Mouse (Mus musculus) heart, postnatal 0 days (tissue): Measurements from ENCODE around the gene St3gal5. TPM values are rescaled to one million over a fixed set of nuclear protein-coding genes. Genes with fewer than 3 reads are reported as not detected.

Experiments
- ATAC-seq: fragments of 200-750 bp; cut with Nextera tagmentation; 2 replicates; pipeline ENCODE4 v1.8.0; 2017; ENCODE audit warnings: low read depth, moderate number of reproducible peaks, moderate library complexity; ENCODE audit not compliant: insufficient read depth
- DNase-seq: peaks from one replicate; pipeline ENCODE4 v3.0.0-alpha.2; 2016; ENCODE audit warnings: low spot score
- H3K27ac ChIP-seq: fragments of 300-500 bp; sonication (generic); 2 replicates; pipeline ENCODE4 v1.5.1; 2014; ENCODE audit warnings: low read depth, mild to moderate bottlenecking
- H3K27me3 ChIP-seq: fragments of 300-500 bp; sonication (generic); 2 replicates; pipeline ENCODE4 v1.6.1; 2014; ENCODE audit warnings: low read length, mixed read lengths; ENCODE audit not compliant: control insufficient read depth, insufficient read depth
- H3K36me3 ChIP-seq: fragments of 300-500 bp; sonication (generic); replicated peaks from 2 replicates; pipeline ENCODE4 v1.6.1; 2014; ENCODE audit warnings: low read length, mixed read lengths; ENCODE audit not compliant: control insufficient read depth, insufficient read depth
- H3K4me1 ChIP-seq: fragments of 300-500 bp; sonication (generic); 2 replicates; pipeline ENCODE4 v1.6.1; 2014; ENCODE audit warnings: antibody characterized with exemption; ENCODE audit not compliant: control insufficient read depth, insufficient read depth
- H3K4me2 ChIP-seq: fragments of 300-500 bp; sonication (generic); 2 replicates; pipeline ENCODE4 v1.6.1; 2014; ENCODE audit warnings: low read depth, mild to moderate bottlenecking, low read length, moderate library complexity
- H3K4me3 ChIP-seq: fragments of 300-500 bp; sonication (generic); 2 replicates; pipeline ENCODE4 v1.5.1; 2014; ENCODE audit warnings: low read depth, low read length
- H3K9ac ChIP-seq: fragments of 300-500 bp; sonication (generic); replicated peaks from 2 replicates; pipeline ENCODE4 v1.6.1; 2014; ENCODE audit warnings: low read depth, low read length, mixed read lengths
- H3K9me3 ChIP-seq: fragments of 300-500 bp; sonication (generic); replicated peaks from 2 replicates; pipeline ENCODE4 v1.6.1; 2016; ENCODE audit warnings: low read length; ENCODE audit not compliant: control insufficient read depth
- CTCF ChIP-seq: IDR thresholded peaks from 2 replicates; pipeline ENCODE4 v1.5.1; 2016; ENCODE audit warnings: antibody characterized with exemption, control low read depth, low read depth
- EP300 ChIP-seq: IDR thresholded peaks from 2 replicates; pipeline ENCODE4 v1.6.1; 2016; ENCODE audit warnings: antibody characterized with exemption, low read depth
- WGBS: fragments of 180-500 bp; shearing (Covaris S2); extraction: QIAGEN DNeasy Blood & Tissue Kit; methylation state at CpG from one replicate; pipeline ENCODE4 v1.1.7; 2014; 5-methylcytosine and 5-hydroxymethylcytosine counted together
- polyA plus RNA-seq: library from polyadenylated mRNA; unstranded; fragments of >200 nt; fragmentation: Nextera tagmentation; extraction: Ambion mirVana; gene quantifications from 2 replicates; pipeline ENCODE4 v1.2.1, GENCODE M21; 2015
- total RNA-seq: library from RNA; depleted of rRNA; stranded (reverse); fragments of >200 nt; gene quantifications from 2 replicates; pipeline ENCODE4 v1.2.3, GENCODE M21; 2014; ENCODE audit warnings: low replicate concordance

The St3gal5 gene
- total and polyA plus RNA-seq, 2 experiments from 2014 or later: 6.3 to 25.3 TPM

- H3K4me1 ChIP-seq: no peaks in the 10 kb centered on the region
- no peak for ATAC-seq
- no peak overlapping the region for H3K4me2 ChIP-seq
- no peak for DNase-seq
- no peaks in the 10 kb centered on the region for H3K27me3 ChIP-seq
- no peak overlapping the region for H3K27ac ChIP-seq
- no peaks in the 10 kb centered on the region; the same call in 1 of the 2 replicates for H3K9me3 ChIP-seq
- 84% methylated on average over 4 of the region's 4 CpGs for WGBS
- TF ChIP-seq CTCF (no peak), EP300 (no peak)
- no peak overlapping the region for H3K9ac ChIP-seq
- no peaks in the 10 kb centered on the region for H3K36me3 ChIP-seq
- H3K4me3 ChIP-seq: no peak overlapping the region
These were observed 29.0 kb upstream of the St3gal5 start for GRCm38 (mm10) chr6:72068436-72068835.

GRCm38 (mm10) chr6:72071281-72071870, 26.0 kb upstream of the St3gal5 start:
- ATAC-seq (peak; percentile 39; the same call in 1 of the 2 replicates), DNase-seq (no peak)
- WGBS: 48% methylated on average over 5 of the region's 5 CpGs
- Histone ChIP-seq H3K4me2 (no peak overlapping the region), H3K9me3 (no peaks in the 10 kb centered on the region; the same call in 1 of the 2 replicates), H3K36me3 (no peaks in the 10 kb centered on the region), H3K4me1 (peaks cover 3% of the 10 kb centered on the region; the same call in 1 of the 2 replicates), H3K27ac (no peak overlapping the region), H3K9ac (no peak overlapping the region), H3K4me3 (no peak overlapping the region), H3K27me3 (no peaks in the 10 kb centered on the region)
- TF ChIP-seq CTCF (no peak), EP300 (no peak)

GRCm38 (mm10) chr6:72073781-72074180, 23.6 kb upstream of the St3gal5 start:
- Histone ChIP-seq H3K9ac (no peak overlapping the region), H3K9me3 (no peaks in the 10 kb centered on the region; the same call in 1 of the 2 replicates), H3K27ac (no peak overlapping the region), H3K4me1 (peaks cover 3% of the 10 kb centered on the region; the same call in 1 of the 2 replicates), H3K36me3 (no peaks in the 10 kb centered on the region), H3K27me3 (no peaks in the 10 kb centered on the region), H3K4me3 (no peak overlapping the region), H3K4me2 (no peak overlapping the region)
- no peak for DNase-seq
- 83% methylated on average over 4 of the region's 4 CpGs for WGBS
- TF ChIP-seq EP300: no peak
- no peak for TF ChIP-seq CTCF
- ATAC-seq: no peak

- ATAC-seq: peak; percentile 60
These were observed 20.9 kb upstream of the St3gal5 start for GRCm38 (mm10) chr6:72076512-72076911.

GRCm38 (mm10) chr6:72078178-72078577, 19.2 kb upstream of the St3gal5 start:
- ATAC-seq (no peak), DNase-seq (no peak)
- Histone ChIP-seq H3K9ac (no peak overlapping the region), H3K4me3 (no peak overlapping the region), H3K36me3 (no peaks in the 10 kb centered on the region), H3K27ac (no peak overlapping the region), H3K27me3 (no peaks in the 10 kb centered on the region), H3K4me1 (peaks cover 3% of the 10 kb centered on the region; the same call in 1 of the 2 replicates), H3K4me2 (no peak overlapping the region), H3K9me3 (peaks cover 2% of the 10 kb centered on the region; the same call in 1 of the 2 replicates)
- WGBS: 75% methylated on average over 5 of the region's 5 CpGs
- TF ChIP-seq CTCF (no peak), EP300 (no peak)

More at GRCm38 (mm10) chr6:72076512-72076911, 20.9 kb upstream of the St3gal5 start:
- peak; percentile 7 for DNase-seq
- H3K9me3 ChIP-seq: peaks cover 2% of the 10 kb centered on the region; the same call in 1 of the 2 replicates
- no peak overlapping the region for H3K4me3 ChIP-seq
- no peak for TF ChIP-seq CTCF
- no peak for TF ChIP-seq EP300
- H3K9ac ChIP-seq: no peak overlapping the region
- no peaks in the 10 kb centered on the region for H3K27me3 ChIP-seq
- WGBS: 35% methylated on average over 9 of the region's 9 CpGs
- H3K27ac ChIP-seq: no peak overlapping the region
- H3K4me2 ChIP-seq: no peak overlapping the region
- H3K4me1 ChIP-seq: peaks cover 3% of the 10 kb centered on the region; the same call in 1 of the 2 replicates
- H3K36me3 ChIP-seq: no peaks in the 10 kb centered on the region
